Mouse (Mus musculus) midbrain, embryonic 14.5 days (tissue): ENCODE data around the gene Hectd1. TPM values are rescaled to one million over a fixed set of nuclear protein-coding genes. Genes with fewer than 3 reads are reported as not detected.

Source experiments
- ATAC-seq: fragments of 200-750 bp; cut with Nextera tagmentation; 2 replicates; pipeline ENCODE4 v1.8.0; 2017; ENCODE audit warnings: moderate number of reproducible peaks, moderate library complexity; ENCODE audit not compliant: low FRiP score, low TSS enrichment
- DNase-seq: peaks from one replicate; pipeline ENCODE4 v3.0.0-alpha.2; 2015
- H3K27ac ChIP-seq: fragments of 300-500 bp; sonication (generic); replicated peaks from 2 replicates; pipeline ENCODE4 v1.5.1; 2014; ENCODE audit warnings: mild to moderate bottlenecking, low read depth, low read length, moderate library complexity
- H3K27me3 ChIP-seq: fragments of 300-500 bp; sonication (generic); 2 replicates; pipeline ENCODE4 v1.6.1; 2014; ENCODE audit warnings: low read length, control low read depth, mixed read lengths; ENCODE audit not compliant: control insufficient read depth, insufficient read depth
- H3K36me3 ChIP-seq: fragments of 300-500 bp; sonication (generic); 2 replicates; pipeline ENCODE4 v1.6.1; 2014; ENCODE audit warnings: low read length, control low read depth; ENCODE audit not compliant: control insufficient read depth, insufficient read depth
- H3K4me1 ChIP-seq: fragments of 300-500 bp; sonication (generic); 2 replicates; pipeline ENCODE4 v1.6.1; 2014; ENCODE audit warnings: mild to moderate bottlenecking, antibody characterized with exemption, low read length, control low read depth; ENCODE audit not compliant: control insufficient read depth, insufficient read depth
- H3K4me2 ChIP-seq: fragments of 300-500 bp; sonication (generic); 2 replicates; pipeline ENCODE4 v1.6.1; 2014; ENCODE audit warnings: mild to moderate bottlenecking, low read length, moderate library complexity
- H3K4me3 ChIP-seq: fragments of 300-500 bp; sonication (generic); replicated peaks from 2 replicates; pipeline ENCODE4 v1.5.1; 2014; ENCODE audit warnings: low read depth, low read length
- H3K9ac ChIP-seq: fragments of 300-500 bp; sonication (generic); replicated peaks from 2 replicates; pipeline ENCODE4 v1.6.1; 2014; ENCODE audit warnings: mild to moderate bottlenecking, low read length, moderate library complexity
- H3K9me3 ChIP-seq: fragments of 300-500 bp; sonication (generic); 2 replicates; pipeline ENCODE4 v1.6.1; 2016; ENCODE audit warnings: low read length, control low read depth, mixed read lengths; ENCODE audit not compliant: control insufficient read depth
- WGBS: fragments of 180-500 bp; shearing (Covaris S2); extraction: QIAGEN DNeasy Blood & Tissue Kit; methylation state at CpG from one replicate; pipeline ENCODE4 v1.1.7; 2014; 5-methylcytosine and 5-hydroxymethylcytosine counted together
- polyA plus RNA-seq: library from polyadenylated mRNA; unstranded; fragments of >200 nt; fragmentation: Nextera tagmentation; extraction: Ambion mirVana; gene quantifications from 2 replicates; pipeline ENCODE4 v1.2.1, GENCODE M21; 2014

Hectd1 gene
- polyA plus RNA-seq, 1 experiment from 2014 or later: 47.5 TPM

GRCm38 (mm10) chr12:51708941-51709686, 120.2 kb downstream of the Hectd1 start:
- H3K36me3 ChIP-seq: no peaks in the 10 kb centered on the region
- no peak overlapping the region for H3K4me3 ChIP-seq
- peak; percentile 33 for DNase-seq
- no peak overlapping the region for H3K4me2 ChIP-seq
- H3K9me3 ChIP-seq: no peaks in the 10 kb centered on the region
- WGBS: 59% methylated on average over 14 of the region's 14 CpGs
- no peaks in the 10 kb centered on the region for H3K4me1 ChIP-seq
- no peak overlapping the region for H3K9ac ChIP-seq
- no peaks in the 10 kb centered on the region for H3K27me3 ChIP-seq
- ATAC-seq: no peak; the same call in 1 of the 2 replicates
- no peak overlapping the region for H3K27ac ChIP-seq

DNA sequence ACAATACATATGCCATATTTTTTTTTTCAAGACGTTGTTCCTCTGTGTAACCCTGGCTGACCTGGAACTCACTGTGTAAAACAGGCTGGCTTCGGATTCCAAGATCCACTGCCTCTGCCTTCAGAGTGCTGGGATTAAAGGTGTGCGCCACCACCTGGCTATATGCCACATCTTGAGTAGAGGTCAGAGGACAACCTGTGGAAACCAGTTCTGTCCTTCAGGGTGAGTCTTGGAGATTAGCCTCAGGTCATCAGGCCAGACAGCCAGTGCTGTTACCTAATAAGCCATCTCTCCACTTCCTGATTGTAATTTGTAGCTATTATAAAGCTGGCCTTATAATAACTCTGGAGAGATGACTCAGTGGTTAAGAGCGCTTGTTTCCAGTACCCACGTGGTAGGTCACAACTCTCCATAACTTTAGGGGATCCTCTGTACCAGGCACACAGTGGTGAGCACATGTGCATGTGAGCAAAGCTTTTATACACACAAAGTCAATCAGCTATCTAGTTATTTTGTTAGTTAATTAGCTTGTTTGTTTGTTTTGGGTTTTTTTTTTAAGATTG, 122.6 kb downstream of the Hectd1 start:
- no peaks in the 10 kb centered on the region for H3K36me3 ChIP-seq
- whole genome bisulfite sequencing: 89% methylated on average over 5 of the region's 5 CpGs

DNA sequence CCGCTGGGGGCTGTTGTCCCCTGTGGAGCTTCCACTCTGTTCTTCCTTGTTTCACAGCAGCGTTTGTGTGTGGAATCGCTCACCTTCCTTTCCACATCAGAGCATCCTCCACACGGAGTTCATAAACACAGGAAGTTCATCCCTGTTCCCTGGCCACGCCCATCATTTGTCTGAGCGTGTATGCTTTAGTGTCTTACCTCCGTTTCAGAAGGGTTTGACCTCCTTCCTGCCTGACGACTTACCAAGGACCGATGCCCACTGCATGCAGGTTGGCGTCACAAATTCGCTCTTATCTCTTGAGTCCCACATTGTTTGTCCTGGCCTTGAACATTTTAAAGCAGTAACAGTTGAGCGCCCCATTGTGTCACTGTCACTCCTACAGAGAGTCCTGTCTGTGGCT, 123.6 kb downstream of the Hectd1 start:
- ATAC-seq (no peak), DNase-seq (no peak)
- WGBS: 85% methylated on average over 12 of the region's 12 CpGs

More for the DNA sequence above, 122.6 kb downstream of the Hectd1 start:
- Histone ChIP-seq H3K9ac (no peak overlapping the region), H3K4me1 (no peaks in the 10 kb centered on the region), H3K4me3 (no peak overlapping the region), H3K27ac (no peak overlapping the region), H3K4me2 (no peak overlapping the region), H3K9me3 (no peaks in the 10 kb centered on the region), H3K27me3 (no peaks in the 10 kb centered on the region)
- no peak for DNase-seq
- ATAC-seq: no peak

DNA sequence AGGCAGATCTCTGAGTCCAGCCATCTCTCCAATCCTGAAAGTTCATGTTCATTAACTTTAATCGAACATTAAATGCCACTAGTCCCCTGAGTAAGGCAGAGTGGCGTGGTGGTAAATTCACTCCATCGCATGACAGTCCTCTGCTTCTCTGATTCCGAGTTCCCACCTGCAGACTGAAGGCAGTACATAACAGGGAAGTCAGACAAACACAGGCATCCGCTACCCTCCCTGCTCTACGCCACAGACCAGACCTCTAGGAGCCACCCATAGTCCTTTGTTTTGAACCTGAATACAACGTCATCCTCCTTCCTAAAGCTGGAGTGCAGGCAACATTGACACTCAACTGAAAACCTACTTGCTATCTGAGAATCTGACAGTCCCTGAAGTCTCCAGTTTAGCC, 124.8 kb downstream of the Hectd1 start:
- DNase-seq: no peak
- H3K9ac ChIP-seq: no peak overlapping the region
- no peaks in the 10 kb centered on the region for H3K9me3 ChIP-seq
- no peaks in the 10 kb centered on the region for H3K4me1 ChIP-seq
- H3K4me3 ChIP-seq: no peak overlapping the region
- no peak for ATAC-seq
- no peaks in the 10 kb centered on the region for H3K36me3 ChIP-seq
- 71% methylated on average over 7 of the region's 7 CpGs for WGBS
- no peak overlapping the region for H3K4me2 ChIP-seq
- no peak overlapping the region for H3K27ac ChIP-seq
- no peaks in the 10 kb centered on the region for H3K27me3 ChIP-seq

More for the DNA sequence above, 123.6 kb downstream of the Hectd1 start:
- Histone ChIP-seq H3K9me3 (no peaks in the 10 kb centered on the region), H3K4me2 (no peak overlapping the region), H3K27ac (no peak overlapping the region), H3K36me3 (no peaks in the 10 kb centered on the region), H3K9ac (no peak overlapping the region), H3K4me1 (no peaks in the 10 kb centered on the region), H3K27me3 (no peaks in the 10 kb centered on the region), H3K4me3 (no peak overlapping the region)

DNA sequence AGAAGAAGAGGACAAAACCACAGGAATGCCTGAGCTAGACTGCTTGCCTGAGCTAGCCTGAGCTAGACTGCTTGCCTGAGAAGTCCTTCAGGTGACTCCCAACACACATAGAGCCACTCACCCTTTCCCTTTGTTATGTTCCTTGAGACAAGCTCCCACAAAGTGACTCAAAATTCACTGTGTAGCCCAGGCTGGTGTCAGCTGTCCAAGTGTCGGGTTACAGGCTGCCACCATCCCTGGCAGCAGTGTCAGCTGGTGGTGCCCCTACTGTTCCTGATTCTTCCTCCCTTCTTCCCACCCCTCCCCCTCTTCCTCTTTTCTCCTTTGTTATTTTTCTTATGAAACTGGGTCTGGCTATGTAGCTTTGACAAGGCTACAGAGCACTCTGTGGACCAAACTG, 125.5 kb downstream of the Hectd1 start:
- Histone ChIP-seq H3K27ac (no peak overlapping the region), H3K4me2 (no peak overlapping the region), H3K4me1 (no peaks in the 10 kb centered on the region), H3K36me3 (no peaks in the 10 kb centered on the region), H3K4me3 (no peak overlapping the region), H3K27me3 (no peaks in the 10 kb centered on the region), H3K9ac (no peak overlapping the region), H3K9me3 (no peaks in the 10 kb centered on the region)
- no peak for ATAC-seq
- WGBS: 11% methylated on average over 1 of the region's 1 CpGs
- DNase-seq: no peak

DNA sequence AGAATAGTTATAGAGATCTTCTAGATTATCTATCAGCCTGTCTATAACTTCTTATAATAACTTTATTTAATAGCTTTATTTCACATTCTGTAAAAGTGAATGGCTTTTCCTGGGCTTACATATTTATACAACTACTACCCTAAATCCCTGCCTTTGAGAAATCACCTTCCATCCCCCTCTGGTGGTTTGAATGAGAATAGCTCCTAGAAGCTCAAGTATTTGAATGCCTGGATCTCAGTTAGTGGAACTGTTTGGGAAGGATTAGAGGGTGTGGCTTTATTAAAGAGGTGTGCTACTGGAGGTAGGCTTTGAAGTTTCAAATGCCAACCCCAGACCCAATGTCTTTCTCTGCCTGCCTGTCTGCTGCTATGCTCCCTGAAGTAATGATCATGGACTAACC, 127.6 kb downstream of the Hectd1 start:
- H3K9ac ChIP-seq: no peak overlapping the region

GRCm38 (mm10) chr12:51699623-51700393, 129.5 kb downstream of the Hectd1 start:
- WGBS: 63% methylated on average over 8 of the region's 8 CpGs

More for the DNA sequence above, 127.6 kb downstream of the Hectd1 start:
- Histone ChIP-seq H3K27ac (no peak overlapping the region), H3K27me3 (no peaks in the 10 kb centered on the region), H3K4me2 (no peak overlapping the region), H3K4me3 (no peak overlapping the region), H3K36me3 (no peaks in the 10 kb centered on the region), H3K9me3 (no peaks in the 10 kb centered on the region), H3K4me1 (no peaks in the 10 kb centered on the region)
- ATAC-seq (no peak), DNase-seq (no peak)

DNA sequence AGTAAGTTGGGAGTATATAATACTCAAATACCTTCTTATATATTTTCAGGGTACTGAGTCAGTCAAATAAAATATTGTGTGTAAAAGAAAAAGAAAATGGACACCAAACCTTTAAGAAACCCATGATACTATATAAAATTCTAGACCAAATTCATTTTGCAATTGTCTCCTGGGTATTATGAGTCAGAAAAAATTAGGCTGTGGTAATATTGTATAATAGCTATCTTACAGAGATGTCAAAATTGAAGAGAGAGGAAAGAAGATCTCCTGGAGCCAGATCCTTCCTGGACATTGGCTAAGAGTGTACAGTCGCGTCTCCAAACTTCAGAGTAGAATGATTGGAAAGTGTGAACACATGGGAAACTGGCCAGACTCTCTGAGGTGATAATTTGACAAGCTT, 133.2 kb downstream of the Hectd1 start:
- Histone ChIP-seq H3K9me3 (no peaks in the 10 kb centered on the region), H3K4me1 (no peaks in the 10 kb centered on the region), H3K4me3 (no peak overlapping the region), H3K27ac (no peak overlapping the region), H3K9ac (no peak overlapping the region), H3K4me2 (no peak overlapping the region), H3K27me3 (no peaks in the 10 kb centered on the region), H3K36me3 (no peaks in the 10 kb centered on the region)
- 90% methylated on average over 2 of the region's 2 CpGs for WGBS
- no peak for ATAC-seq
- DNase-seq: no peak

More at GRCm38 (mm10) chr12:51699623-51700393, 129.5 kb downstream of the Hectd1 start:
- Histone ChIP-seq H3K9ac (no peak overlapping the region), H3K27me3 (no peaks in the 10 kb centered on the region), H3K9me3 (no peaks in the 10 kb centered on the region), H3K36me3 (no peaks in the 10 kb centered on the region), H3K27ac (no peak overlapping the region), H3K4me1 (no peaks in the 10 kb centered on the region), H3K4me2 (no peak overlapping the region), H3K4me3 (no peak overlapping the region)
- ATAC-seq: no peak
- DNase-seq: no peak
